Mouse (Mus musculus) ES-CJ7 (cell line): ENCODE data around the gene Wdr34.

Source experiments
- DNase-seq: peaks from one replicate; pipeline ENCODE4 v3.0.0; 2011; ENCODE audit warnings: low read depth, low spot score

Gene Wdr34

DNA sequence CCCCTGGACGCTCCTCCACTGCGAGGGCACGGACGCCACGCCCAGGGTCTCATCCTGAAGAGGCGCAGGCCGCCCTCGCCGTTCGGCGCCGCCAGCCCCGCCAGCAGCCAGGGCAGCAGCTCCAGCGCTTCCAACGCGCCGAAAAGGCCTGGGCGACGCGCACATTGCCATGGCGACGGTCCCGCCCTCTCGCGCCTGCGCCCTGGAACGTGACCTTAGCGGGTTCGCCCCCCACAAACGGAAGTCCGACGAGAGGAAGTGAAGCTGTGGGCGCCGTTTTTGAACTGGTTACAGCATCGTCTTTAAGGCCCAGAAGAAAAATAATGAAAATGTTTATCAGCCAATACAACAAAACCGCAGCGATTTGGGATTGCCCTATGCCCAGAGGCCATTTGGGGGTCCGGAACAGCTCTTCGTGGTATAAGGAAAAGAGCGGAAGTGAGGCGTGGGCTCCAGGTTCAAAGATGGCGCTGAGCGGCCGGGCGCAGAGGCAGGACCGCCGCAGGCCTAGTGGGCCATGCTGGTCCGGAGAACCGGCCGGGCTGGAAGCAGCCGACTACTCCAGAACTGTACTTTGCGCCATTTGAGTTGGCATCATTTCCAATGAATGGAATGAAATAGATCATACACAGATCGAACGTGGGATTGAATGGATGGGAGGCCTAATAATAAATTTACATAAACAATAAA lies at the start of gene Wdr34:
Wdr34 (minus strand) TSS at position 183 of the 690 bp plus-strand sequence.
- peak; percentile 97 for DNase-seq

- peak; percentile 73 for DNase-seq
These were observed 47.3 kb upstream of the Wdr34 start for GRCm38 (mm10) chr2:30095882-30096527.

DNA sequence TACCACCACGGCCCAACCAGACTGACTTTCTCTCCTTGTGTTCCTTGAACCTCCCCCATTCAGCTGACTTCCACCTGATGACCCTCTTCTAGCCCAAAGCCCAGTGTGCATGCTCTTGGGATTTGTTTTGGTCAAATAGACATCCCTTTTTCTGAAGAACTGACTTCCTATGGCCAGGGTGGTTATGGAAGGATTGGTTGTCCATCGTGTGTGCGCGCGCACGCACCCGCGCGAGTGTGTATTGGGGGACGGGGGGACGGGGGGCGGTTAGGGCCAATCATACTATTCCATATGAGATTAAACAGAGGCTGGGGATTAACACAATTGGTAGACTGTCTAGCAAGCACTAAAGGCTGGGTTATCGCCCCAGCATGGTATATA lies 45.5 kb upstream of the Wdr34 start:
- DNase-seq, result peak; percentile 67

- peak; percentile 99 for DNase-seq
These were observed 45.0 kb upstream of the Wdr34 start, which contains the start of gene Zdhhc12 for GRCm38 (mm10) chr2:30093471-30094207. TSS of gene Zdhhc12 (minus strand) at chr2:30093648.

- DNase-seq, result no peak
These were observed 43.7 kb upstream of the Wdr34 start for GRCm38 (mm10) chr2:30092280-30092918.

GRCm38 (mm10) chr2:30091521-30091920 lies 42.8 kb upstream of the Wdr34 start:
- no peak for DNase-seq

DNA sequence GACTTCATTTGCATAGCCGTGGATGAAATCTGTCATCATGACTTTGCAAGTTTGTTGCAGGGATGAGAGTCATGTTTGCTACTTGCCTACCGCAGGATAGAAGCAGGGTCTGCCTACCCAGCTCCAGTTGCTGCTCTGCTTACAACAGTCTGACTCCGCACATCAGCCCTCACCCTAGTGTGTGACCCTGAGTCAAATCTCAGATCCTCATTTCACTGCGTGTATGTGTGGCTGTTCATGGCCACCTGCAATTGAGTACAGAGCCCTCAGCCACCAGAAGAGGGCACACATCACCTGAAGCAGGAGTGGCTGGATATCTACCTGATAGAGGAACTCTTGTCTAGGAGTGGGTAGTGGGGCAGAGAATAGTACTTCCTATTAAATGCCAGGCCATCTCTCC lies 38.6 kb upstream of the Wdr34 start:
- peak; percentile 55 for DNase-seq

GRCm38 (mm10) chr2:30084632-30085031 lies 36.0 kb upstream of the Wdr34 start:
- peak; percentile 51 for DNase-seq

DNA sequence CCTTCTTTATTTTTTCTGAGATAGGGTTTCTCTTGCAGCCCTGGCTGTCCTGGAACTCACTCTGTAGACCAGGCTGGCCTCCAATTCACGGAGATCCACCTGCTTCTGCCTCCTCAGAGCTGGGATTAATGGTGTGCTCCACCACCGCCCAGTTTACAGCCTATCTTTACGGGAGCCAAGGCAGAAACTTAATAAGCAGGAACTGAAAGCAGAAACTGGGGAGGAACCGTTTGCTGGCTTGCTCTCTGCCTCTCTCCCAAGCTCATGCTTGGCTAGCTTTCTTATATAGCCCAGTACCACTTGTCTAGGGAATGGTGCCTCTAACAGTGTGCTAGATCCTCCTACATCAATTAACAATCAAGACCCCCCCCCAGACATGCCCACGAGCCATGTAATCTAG lies 35.4 kb upstream of the Wdr34 start:
- no peak for DNase-seq

GRCm38 (mm10) chr2:30080181-30080800 lies 31.6 kb upstream of the Wdr34 start:
- no peak for DNase-seq

GRCm38 (mm10) chr2:30078760-30079159 lies 30.1 kb upstream of the Wdr34 start:
- no peak for DNase-seq

DNA sequence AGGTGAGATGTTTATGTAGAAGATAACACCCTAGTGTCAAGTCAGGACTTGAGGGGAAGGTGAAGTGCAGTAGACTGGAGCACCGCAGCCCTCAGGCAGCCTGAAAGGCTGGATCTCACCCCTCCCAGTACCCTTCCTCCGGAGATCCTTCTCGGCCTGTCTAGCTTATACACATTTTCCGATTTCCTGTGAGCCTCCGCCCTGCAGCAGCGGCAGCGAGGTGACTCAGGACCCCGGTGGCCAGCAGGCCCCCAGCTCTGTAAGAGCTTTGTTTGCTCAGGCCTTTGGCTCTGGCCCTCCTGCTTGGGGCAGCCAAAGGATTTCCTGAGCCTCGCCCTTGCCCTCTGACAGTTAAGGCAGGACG lies 29.6 kb upstream of the Wdr34 start:
- no peak for DNase-seq

DNA sequence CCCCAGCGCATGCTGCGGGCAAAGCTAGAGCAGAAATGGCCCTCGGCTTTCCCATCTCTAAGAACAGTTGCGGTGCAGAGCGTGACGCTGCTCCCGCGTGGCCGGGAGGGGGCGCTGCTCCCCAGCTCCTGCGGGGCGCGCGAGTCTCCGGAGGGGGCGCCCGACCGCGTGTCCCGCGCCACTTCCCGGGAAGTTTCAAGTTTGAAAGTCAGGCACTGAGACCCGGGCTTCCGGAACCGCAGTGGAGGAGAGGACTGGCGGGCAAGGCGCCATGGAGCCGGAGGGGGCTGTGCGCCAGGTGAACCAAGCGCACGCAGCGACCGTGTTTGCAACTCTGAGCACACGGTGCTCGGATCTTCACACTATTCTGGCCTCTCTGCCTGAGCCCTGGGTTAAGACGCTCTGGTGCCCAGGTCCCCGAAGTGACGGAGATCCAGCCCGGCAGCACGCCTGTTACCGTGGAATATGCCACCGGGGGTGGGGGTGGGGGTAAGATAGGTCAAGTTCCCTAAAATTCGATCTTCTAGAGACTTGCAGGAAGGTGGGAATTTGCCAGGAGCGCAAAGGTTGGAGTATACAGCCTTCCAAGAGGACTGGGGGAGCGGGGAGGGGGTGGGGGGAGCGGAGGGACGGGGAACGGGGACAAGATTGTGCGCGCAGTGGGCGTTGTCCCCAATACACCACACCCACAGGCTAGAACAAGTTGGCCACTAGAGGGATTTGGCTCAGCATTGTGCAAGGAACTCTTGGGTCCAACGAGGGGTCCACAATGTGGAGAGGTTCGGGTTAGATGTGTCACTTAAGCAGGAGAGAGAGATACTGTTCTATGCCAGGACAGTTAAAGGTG lies 29.0 kb upstream of the Wdr34 start, which contains the start of gene Pkn3:
Pkn3 (plus strand) TSS at position 183 of the 847 bp plus-strand sequence.
- peak; percentile 94 for DNase-seq

DNA sequence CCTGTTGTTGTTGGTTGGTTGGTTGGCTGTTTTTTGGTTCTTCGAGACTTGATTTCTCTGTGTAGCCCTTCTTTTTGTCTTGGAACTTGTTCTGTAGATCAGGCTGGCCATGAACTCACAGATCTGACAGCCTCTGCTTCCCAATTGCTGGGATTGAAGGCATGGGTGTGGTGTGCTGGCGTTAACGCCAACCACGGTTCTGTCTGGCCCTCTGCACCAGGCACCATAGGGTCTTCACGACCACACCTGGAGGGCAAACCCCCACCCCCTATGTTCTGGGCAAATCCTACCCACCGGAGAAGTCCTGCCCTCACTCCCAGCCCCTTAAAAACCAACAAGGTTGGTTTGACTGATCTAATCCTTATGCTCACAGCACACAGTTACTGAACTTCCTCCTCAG lies 28.3 kb upstream of the Wdr34 start:
- no peak for DNase-seq

DNA sequence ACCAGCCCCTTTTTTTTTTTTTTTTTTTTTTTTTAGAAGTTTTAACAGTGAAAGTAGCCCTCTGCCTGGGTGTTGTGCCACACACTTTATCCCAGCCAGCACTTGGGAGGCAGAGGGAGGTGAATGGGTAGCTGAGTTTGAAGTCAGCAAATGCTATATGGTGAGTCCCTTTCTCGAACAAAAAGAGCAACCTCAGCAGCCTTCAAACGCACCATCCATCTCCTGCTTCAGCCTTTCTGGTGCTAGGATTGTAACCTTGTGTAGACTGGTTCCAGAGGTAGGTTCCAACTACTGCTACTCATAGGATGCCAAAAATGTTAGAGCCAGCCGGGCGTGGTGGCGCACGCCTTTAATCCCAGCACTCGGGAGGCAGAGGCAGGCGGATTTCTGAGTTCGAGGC lies 27.8 kb upstream of the Wdr34 start:
- no peak for DNase-seq

DNA sequence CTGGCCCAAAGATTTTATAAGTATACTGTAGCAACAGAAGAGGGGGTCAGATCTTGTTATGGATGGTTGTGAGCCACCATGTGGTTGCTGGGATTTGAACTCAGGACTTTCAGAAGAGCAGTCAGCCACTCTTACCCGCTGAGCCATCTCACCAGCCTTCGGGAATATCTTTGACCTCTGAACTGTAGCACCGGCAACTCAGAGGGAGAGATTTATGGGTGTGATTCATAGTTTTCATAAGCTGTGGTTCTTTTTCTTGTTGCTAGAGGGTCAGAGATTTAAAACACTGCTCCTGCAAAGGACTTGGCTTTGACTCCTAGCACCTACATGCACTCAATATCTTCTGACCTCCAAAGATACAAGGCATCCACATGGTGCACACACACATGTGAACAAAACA lies 26.9 kb upstream of the Wdr34 start:
- DNase-seq, result no peak

DNA sequence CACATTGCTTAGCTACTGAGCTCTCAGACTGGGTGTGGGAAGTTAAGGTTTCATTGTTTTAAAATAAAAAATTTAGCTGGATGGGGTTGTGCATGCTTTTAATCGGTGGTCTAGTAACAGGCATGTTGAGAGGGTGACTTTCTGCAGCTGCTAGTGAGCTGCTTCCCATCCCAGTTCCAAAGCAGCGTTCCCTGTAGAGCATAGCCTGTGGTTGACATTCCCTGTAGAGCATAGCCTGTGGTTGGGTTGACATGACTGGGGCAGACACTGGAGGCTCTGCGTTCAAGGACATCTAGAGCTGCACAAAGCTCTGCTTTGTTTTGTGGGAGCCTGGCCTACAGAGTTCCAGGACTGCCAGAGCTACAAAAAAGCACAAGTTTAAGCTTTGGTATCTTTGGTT lies 24.6 kb upstream of the Wdr34 start:
- DNase-seq, result no peak

DNA sequence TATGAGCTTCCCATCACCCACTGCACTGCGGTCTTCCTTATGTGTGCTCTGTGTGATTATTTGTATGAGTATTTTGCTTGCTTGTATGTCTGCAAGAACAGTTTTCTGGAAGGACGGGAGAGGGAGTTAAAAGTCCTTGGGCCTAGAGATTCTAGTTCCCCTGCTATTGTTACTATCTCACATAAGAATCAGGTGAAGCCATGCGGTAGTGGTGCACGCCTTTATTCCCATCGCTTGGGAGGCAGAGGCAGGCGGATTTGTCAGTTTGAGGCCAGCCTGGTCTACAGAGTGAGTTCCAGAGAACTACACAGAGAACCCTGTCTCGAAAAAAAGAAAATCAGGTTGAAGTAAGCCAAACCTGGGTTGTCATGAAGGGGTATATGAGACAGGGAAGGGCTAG lies 24.2 kb upstream of the Wdr34 start:
- no peak for DNase-seq

DNA sequence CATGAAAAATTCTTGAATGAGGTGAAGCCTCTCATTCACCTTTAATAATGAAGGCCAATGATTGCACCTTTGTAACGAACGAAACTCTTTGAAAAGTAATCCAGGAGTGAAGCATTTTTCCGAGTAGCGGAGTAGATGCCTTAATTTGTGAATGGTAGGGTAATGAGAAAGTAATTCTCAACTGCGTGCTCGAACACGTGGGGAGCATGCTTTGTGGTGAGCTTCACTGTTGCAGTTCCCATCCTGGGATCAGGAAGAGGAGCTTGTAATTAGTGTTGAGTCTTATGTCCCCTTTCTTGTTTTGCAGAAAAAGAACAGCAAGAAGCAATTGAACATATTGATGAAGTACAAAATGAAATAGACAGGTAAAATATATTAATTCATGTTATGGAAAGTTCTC lies 19.3 kb upstream of the Wdr34 start:
- no peak for DNase-seq

DNA sequence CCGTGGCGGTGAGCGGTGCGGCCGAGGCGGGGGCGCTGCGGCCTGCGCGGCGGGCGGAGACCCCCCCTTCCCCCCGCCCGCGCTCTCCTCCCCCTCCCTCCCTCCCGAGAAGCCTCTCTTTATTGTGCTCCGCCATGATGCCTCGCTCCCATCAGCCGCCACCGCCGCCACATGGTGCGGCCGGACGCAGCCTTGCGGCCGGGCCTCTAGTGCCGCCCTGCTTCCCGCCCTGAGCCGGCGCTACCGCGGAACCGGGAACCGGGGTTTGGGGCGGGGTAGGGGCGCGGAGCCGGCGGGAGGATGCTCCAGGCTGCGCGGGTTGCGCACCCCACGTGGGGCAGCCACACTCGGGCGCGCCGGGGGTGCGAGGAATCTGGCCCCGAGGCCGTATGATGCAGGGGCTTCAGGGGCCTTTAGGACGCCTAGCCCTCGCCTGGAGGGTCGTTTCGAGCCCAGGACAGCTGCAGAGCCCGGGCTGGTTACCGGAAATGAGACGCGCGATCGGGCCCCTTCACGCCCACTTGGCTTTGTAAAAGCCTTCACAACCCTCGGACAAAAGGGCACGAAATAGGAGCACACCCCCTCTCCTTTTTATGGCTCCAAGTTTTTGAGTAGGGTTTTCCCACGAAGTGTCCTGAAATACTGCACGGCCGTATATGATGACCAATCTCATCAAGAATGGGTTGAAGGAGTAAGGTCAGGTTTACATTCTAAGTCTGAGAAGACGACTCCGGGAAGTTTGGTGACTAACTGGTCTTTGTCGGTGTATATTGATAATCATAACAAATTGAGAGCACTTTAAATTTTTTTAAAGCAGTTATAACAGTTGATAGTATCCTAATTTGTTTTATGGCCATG lies 18.6 kb upstream of the Wdr34 start:
- no peak for DNase-seq
